Mouse (Mus musculus) ES-E14 (cell line): Measurements from ENCODE around the gene Sbf2.

Experiments
- HCFC1 ChIP-seq: IDR thresholded peaks from 2 replicates; pipeline ENCODE4 v1.6.1; 2012; ENCODE audit warnings: low read length, inconsistent platforms, borderline replicate concordance; ENCODE audit not compliant: insufficient read depth
- ZNF384 ChIP-seq: IDR thresholded peaks from 2 replicates; pipeline ENCODE4 v1.6.1; 2012; ENCODE audit warnings: low read depth, low read length, inconsistent platforms

DNA sequence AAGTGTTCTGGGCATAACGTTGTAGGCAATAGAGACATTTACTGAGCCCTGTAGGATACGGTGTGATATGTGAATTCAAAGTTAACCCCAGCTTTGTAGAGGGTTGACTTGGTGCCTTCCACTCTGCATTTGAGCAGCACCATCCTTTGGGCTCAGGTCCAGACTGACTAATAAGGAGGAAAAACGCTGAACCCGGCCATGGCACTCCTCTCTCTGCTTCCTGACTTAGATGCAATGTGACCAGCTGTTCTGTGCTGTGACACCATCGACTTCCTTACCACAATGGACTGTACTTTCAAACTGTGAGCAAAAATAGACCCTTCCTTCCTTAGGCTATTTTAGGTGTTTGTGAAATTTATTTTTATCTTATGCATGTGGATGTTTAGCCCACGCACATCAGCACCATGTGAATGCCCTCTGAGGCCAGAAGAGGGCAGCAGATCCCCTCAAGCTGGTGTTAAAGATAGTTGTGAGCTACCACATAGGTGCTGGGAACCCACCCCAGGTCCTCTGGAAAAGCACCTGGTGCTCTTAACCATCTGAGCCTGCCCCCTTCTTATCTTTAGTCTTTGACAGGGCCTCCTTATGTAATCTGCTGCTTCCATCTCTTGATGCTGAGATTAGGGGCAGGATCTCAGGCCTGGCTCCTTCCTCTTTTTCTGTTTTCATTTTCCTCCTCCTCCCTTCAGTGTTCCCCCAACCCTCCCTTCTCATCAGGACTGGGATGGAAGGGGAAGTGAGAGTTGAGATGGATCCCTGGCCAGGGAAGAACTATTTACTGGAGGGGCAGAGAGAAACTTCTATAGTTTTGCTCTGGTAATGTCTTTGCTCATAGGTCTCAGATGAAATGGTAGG, 34.6 kb upstream of the Sbf2 start:
- TF ChIP-seq ZNF384 (no peak), HCFC1 (no peak)
